Mouse (Mus musculus) embryonic fibroblast, embryonic 13.5 days (primary cell): ENCODE measurements around the gene Cdc42bpg.

Source experiments
- CTCF ChIP-seq: IDR thresholded peaks from 2 replicates; pipeline ENCODE4 v1.5.1; 2011; ENCODE audit warnings: mild to moderate bottlenecking, control low read depth, low read length, moderate library complexity, borderline replicate concordance; ENCODE audit not compliant: insufficient read depth
- POLR2A ChIP-seq: IDR thresholded peaks from 2 replicates; pipeline ENCODE4 v1.6.1; 2011; ENCODE audit warnings: low read depth, mild to moderate bottlenecking, control low read depth, low read length, moderate library complexity

- TF ChIP-seq CTCF (no peak), POLR2A (no peak)
Observed at GRCm38 (mm10) chr19:6338171-6338570, 31.9 kb downstream of the Cdc42bpg start.
